Mouse (Mus musculus): ENCODE results near the gene Ttll4. TPM values are rescaled to one million over a fixed set of nuclear protein-coding genes. Genes with fewer than 3 reads are reported as not detected.
A peak's percentile ranks its signal among the peaks of the same experiment; 100 is the strongest.

Ttll4 gene
- total RNA-seq (2017) = 13.3 to 25.8 TPM (median 21.5 TPM) in 3 replicates

GRCm38 (mm10) chr1:74661448-74662195, at the start of gene Ttll4:
Ttll4 (plus strand) TSS chr1:74661745.
- ATAC-seq (replicated peaks; ENCODE audit: insufficient number of reproducible peaks, low FRiP score, low TSS enrichment, poor library complexity, severe bottlenecking) = peak; percentile 99

DNA sequence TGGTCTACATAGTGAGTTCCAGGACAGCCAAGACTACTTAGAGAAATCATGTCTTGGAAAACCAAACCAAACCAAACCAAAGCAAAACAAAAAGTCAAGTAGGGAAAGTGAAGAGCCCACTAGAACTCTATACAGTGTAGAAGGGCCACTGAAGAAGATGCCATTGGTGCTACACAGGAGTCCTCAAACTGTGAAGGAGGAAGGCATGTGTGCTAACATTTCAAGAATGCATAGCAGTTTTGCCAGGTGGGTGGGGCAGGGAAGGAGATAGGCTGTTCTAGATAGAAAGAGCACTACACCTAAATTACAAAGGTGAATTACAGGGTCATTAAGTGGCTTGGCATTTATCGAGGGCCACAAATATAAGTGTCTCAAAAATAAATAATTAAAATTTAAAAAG, 37.4 kb upstream of the Ttll4 start:
- no peak for ATAC-seq (replicated peaks; ENCODE audit: insufficient number of reproducible peaks, low FRiP score, low TSS enrichment, poor library complexity, severe bottlenecking)

- no peak for ATAC-seq (replicated peaks; ENCODE audit: insufficient number of reproducible peaks, low FRiP score, low TSS enrichment, poor library complexity, severe bottlenecking)
Observed at GRCm38 (mm10) chr1:74626076-74626475, 35.5 kb upstream of the Ttll4 start.

GRCm38 (mm10) chr1:74628001-74628400, 33.5 kb upstream of the Ttll4 start:
- no peak for ATAC-seq (replicated peaks; ENCODE audit: insufficient number of reproducible peaks, low FRiP score, low TSS enrichment, poor library complexity, severe bottlenecking)

DNA sequence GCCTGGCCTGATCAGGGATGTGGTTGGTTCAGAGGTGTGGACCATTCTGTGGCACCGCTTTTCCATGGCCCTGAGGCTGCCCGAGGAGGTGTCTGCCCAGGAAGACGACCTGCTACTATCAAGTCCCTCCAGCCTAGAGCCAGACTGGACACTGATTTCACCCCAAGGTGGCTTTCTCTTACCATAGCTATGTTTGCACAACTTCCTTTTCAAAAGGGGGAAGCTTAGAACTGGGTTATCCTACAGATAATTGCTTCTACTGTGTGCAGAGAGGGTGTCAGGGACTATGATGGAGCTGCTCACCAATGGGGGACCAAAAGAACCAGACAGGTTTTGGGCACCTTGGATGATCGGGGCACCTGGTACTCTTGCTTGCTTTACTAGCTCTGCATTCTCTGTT, 28.8 kb upstream of the Ttll4 start:
- ATAC-seq (replicated peaks; ENCODE audit: insufficient number of reproducible peaks, low FRiP score, low TSS enrichment, poor library complexity, severe bottlenecking) = no peak

DNA sequence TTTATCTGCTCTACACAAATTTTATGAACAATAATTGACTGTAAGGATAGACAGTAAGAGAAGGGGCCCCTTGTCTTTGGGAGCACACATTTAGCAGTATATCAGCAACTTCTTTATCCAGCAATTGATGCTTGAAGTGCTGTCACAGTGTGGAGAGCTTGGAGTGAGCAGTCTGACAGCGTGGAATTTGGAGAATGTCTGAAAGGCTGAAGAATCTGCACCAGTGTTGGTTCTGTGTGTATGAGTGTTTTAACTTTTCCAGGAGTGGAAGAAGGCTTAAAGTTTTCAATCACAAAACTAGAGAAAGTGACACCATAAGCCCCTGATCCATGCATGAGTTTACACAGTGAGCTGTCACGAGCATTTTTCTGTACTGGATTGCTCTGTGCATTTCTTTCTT, 18.0 kb upstream of the Ttll4 start:
- no peak for ATAC-seq (replicated peaks; ENCODE audit: insufficient number of reproducible peaks, low FRiP score, low TSS enrichment, poor library complexity, severe bottlenecking)

DNA sequence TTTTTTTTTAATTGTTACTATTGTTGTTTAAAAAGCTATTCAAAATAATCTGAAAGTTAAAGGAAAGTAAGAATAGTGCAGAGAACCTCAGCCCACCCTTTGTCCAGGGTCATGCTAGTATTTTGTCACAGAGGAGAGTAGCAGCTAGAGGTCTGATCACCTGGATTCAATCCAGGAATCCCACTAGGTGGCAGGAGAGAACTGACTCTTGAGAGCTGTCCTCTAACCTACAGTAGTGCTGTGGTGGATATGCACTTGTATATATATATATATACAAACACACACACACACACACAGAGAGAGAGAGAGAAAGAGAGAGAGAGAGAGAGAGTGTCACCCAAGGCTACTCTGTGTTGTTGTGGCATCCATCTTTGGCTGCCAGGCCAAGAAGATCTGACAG, 17.6 kb upstream of the Ttll4 start:
- ATAC-seq (replicated peaks; ENCODE audit: insufficient number of reproducible peaks, low FRiP score, low TSS enrichment, poor library complexity, severe bottlenecking) = no peak

DNA sequence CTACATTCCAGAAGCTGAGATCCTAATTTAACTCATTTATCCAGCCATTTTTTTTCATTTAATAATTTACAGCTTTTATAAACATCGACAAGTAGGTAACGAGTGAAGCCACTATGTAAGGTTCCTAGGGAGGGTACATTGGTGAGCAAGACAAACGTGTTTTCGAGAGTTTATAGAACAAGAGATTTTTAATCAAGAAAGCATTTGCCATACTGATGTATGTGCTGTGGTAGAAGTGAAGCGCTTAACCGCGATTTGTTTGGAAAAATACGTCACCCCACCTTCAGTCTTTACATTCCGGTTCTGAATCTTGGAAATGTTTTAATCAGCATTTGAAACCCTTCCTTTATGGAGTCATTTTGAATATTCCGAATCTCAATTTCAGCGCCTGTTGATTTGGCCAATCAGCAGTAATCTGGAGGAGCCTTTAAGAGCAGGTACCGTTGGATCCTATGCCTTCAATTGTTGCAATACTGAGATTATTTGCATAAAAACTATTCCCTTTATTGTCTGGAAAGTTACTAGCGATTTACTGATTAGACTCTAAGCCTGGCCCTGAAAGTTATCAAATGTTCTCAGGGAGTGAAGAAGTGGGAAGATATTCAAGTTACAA, 814 bp downstream of the Ttll4 start:
- ATAC-seq (replicated peaks; ENCODE audit: insufficient number of reproducible peaks, low FRiP score, low TSS enrichment, poor library complexity, severe bottlenecking) = no peak

GRCm38 (mm10) chr1:74665153-74665552, 3.6 kb downstream of the Ttll4 start:
- ATAC-seq (replicated peaks; ENCODE audit: insufficient number of reproducible peaks, low FRiP score, low TSS enrichment, poor library complexity, severe bottlenecking) = no peak

- ATAC-seq (replicated peaks; ENCODE audit: insufficient number of reproducible peaks, low FRiP score, low TSS enrichment, poor library complexity, severe bottlenecking) = no peak
Observed at GRCm38 (mm10) chr1:74668371-74668770, 6.8 kb downstream of the Ttll4 start.

DNA sequence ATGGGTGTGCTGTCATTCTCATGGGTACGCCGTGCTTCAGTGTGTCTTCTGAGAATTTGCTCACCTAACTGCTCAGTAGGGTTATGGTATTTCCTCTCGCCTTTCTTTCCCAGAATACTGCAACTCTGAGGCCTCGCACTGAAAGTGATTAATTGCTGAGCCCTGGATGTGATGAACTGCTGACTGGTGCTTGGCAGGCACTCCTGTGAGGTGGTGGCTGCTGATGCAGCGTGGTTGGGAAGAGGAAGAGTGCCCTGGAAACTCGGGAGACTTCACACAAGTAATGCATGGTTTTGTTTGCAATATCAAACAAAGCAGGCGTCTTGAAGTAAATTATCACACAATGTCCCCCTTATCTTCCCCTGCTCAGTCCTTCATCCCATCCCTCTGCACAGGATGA, 11.2 kb downstream of the Ttll4 start:
- ATAC-seq (replicated peaks; ENCODE audit: insufficient number of reproducible peaks, low FRiP score, low TSS enrichment, poor library complexity, severe bottlenecking) = no peak

GRCm38 (mm10) chr1:74676863-74677262, 15.3 kb downstream of the Ttll4 start:
- no peak for ATAC-seq (replicated peaks; ENCODE audit: insufficient number of reproducible peaks, low FRiP score, low TSS enrichment, poor library complexity, severe bottlenecking)

DNA sequence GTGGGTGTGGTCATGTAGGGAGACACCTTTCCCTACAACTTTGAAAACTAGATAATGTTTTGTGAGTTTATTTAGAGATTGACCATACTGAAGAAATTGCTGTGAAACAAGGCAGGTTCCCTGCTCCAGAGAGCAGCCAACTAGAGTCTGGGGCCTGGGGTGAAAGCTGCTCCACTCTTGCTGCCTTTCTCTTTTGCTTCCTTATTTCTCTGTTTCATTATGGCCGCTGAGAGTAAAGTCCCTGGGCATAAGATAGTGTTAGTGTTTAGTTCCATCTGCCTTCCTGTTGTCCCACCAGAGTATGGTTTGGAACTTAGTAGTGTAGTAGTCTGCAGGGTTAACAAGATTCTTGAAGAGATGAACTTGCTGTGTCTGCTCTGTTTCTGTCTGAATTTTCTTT, 16.3 kb downstream of the Ttll4 start:
- ATAC-seq (replicated peaks; ENCODE audit: insufficient number of reproducible peaks, low FRiP score, low TSS enrichment, poor library complexity, severe bottlenecking) = no peak

DNA sequence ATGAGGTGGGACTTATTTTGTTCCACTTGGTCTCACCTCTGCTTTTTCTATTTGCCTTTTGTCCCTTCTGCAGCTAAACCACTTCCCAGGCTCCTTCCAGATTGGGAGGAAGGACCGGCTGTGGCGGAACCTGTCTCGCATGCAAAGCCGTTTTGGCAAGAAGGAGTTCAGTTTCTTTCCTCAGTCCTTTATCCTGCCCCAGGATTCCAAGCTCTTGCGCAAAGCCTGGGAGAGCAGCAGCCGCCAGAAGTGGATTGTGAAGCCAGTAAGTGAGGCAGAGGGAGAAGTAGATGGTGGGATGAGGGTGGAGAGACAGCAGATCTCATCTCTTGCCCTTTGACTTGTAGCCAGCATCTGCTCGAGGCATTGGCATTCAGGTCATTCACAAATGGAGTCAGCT, 25.6 kb downstream of the Ttll4 start:
- ATAC-seq (replicated peaks; ENCODE audit: insufficient number of reproducible peaks, low FRiP score, low TSS enrichment, poor library complexity, severe bottlenecking) = no peak

DNA sequence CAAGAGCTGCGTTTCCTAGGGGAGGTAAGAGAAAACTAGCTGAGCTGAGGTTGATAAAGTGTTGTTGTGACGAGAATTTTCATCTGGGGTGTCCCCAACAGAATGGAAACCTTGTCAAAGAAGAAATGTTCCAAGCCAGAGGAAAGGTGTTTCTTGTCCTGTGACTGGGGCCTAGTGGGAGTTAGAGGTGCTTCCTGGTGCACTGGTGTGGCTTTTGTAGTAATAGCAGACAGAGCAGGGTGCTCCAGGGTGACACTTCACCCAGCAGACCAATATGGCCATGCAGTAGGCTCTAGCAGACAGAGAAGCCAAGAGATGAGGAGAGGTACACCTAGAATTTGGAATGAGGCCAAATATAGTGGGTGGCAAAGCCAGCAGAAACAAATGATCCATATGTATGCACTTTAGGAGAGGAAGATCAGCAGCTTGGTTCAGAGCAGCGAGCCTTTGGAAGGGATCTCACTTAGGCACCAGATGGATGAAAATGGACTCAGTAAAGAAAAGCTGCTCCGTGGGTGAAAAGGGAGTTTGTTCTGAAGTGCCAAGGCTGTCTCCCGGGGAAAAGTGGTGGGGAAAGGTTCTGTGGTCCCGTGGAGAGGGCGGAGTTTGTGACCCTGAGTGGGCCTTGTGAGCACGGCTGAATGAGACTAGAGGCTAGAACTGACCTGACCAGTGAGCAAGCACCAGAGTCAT, 32.5 kb downstream of the Ttll4 start:
- no peak for ATAC-seq (replicated peaks; ENCODE audit: insufficient number of reproducible peaks, low FRiP score, low TSS enrichment, poor library complexity, severe bottlenecking)

- ATAC-seq (replicated peaks; ENCODE audit: insufficient number of reproducible peaks, low FRiP score, low TSS enrichment, poor library complexity, severe bottlenecking) = no peak
Observed at GRCm38 (mm10) chr1:74695836-74696235, 34.3 kb downstream of the Ttll4 start.

DNA sequence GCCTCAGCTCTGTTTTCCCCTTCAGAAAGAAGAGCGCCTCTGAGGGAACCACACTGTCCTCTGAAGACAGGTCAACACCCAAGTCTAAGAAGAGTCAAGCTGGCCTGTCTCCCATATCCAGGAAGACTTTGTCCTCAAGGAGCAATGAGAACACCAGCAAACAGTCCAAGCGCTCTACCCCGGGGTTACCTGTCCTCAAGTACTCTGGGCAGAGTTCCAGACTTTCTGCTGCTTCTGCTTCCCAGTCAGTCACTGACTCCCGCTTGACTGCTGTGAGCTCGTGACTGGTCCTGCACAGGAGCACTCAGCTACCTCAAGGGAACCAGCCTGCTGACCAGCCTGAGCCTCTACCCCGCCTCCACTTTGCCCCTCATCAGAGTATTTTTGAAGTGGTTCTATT, 35.9 kb downstream of the Ttll4 start:
- ATAC-seq (replicated peaks; ENCODE audit: insufficient number of reproducible peaks, low FRiP score, low TSS enrichment, poor library complexity, severe bottlenecking) = no peak

DNA sequence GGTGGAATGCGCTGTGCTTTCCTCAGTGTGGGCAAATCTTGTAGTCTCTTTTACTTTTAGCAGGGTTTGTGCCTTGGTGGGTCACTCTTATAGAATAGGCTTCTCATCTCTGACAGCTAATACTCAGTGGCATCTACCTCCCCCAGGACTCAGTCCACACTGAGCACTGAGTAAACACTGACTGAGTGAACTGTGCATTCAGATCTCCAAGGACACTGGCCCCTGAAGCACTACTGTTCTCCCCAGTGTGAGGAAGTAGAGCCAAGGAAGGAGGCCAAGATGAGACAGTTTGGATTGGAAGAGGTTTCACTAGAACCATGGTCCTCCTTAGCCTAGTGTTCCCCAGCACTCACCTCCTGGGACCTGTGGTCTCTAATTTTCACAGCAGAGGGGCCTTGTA, 36.8 kb downstream of the Ttll4 start:
- no peak for ATAC-seq (replicated peaks; ENCODE audit: insufficient number of reproducible peaks, low FRiP score, low TSS enrichment, poor library complexity, severe bottlenecking)

DNA sequence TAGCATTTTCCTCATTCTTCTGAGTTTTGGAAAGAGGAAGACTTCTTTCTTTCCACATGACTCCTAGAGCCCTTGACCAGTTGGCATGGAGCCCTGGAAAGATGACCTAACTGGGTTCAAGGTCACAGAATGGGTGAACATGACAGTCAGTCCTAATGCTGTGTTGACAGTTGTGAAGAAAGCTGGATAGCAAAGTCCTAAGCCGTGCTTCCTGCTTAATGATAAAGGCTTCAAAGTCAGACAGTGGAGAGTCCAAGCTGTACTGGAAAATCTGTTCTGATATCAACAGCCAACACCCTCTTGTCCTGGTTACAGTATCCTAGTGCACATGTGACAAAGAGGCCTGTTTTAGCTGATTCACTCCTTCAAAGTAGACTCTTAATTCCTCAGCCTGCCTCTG, 37.2 kb downstream of the Ttll4 start:
- no peak for ATAC-seq (replicated peaks; ENCODE audit: insufficient number of reproducible peaks, low FRiP score, low TSS enrichment, poor library complexity, severe bottlenecking)

- ATAC-seq (replicated peaks; ENCODE audit: insufficient number of reproducible peaks, low FRiP score, low TSS enrichment, poor library complexity, severe bottlenecking) = peak; percentile 38; the same call in 1 of the 2 replicates
Observed at GRCm38 (mm10) chr1:74702142-74702553, 40.6 kb downstream of the Ttll4 start.
